Mouse (Mus musculus) testis, adult 2 months (tissue): ENCODE data around the gene Tmem41b.

Experiments used
- CTCF ChIP-seq: fragments of 200-500 bp; IDR thresholded peaks from 2 replicates; pipeline ENCODE4 v1.5.1; 2012; ENCODE audit warnings: low read depth, mild to moderate bottlenecking, inconsistent platforms, low read length, moderate library complexity; ENCODE audit not compliant: control insufficient read depth, insufficient read depth, insufficient replicate concordance
- POLR2A ChIP-seq: fragments of 200-500 bp; IDR thresholded peaks from 2 replicates; pipeline ENCODE4 v1.6.1; 2012; ENCODE audit warnings: low read depth, mild to moderate bottlenecking, inconsistent platforms, low read length, moderate library complexity; ENCODE audit not compliant: control insufficient read depth

DNA sequence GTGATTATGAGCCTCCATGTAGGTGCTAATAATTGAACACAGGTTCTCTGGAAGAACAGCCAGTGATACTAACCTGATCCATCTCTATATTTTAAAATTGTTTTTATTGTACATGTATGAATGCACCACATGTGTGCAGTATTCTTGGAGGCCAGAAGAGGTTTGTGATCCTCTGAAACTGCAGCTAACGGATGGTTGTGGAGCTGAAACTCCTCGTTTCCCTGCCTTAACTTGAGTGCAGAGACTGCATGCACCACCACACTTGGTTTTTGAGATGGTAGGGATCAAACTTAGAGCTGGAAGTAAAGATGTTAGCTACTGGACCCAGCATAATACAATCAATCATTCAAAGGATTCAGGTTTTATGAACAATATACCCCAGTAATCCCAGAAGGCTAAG lies 39.9 kb upstream of the Tmem41b start:
- TF ChIP-seq CTCF (no peak), POLR2A (no peak)
